Mouse (Mus musculus) CD4-positive, CD25-positive, alpha-beta regulatory T cell, adult 4 months (primary cell): ENCODE results near the gene Ddx31. TPM values are rescaled to one million over a fixed set of nuclear protein-coding genes. Genes with fewer than 3 reads are reported as not detected.

Source experiments
- ATAC-seq: one replicate; pipeline ENCODE4 v1.8.0; 2017
- polyA plus RNA-seq, 2 experiments: library from polyadenylated mRNA; unstranded; fragments of 100-300 nt; shearing (Covaris generic); gene quantifications; one replicate each; pipeline ENCODE4 v1.2.1; 2017

The Ddx31 gene
- 10 to 100 TPM; 15.3 to 15.9 TPM for polyA plus RNA-seq

- ATAC-seq: peak; percentile 92
Observed at GRCm38 (mm10) chr2:28840222-28840951, at the start of gene Ddx31, which contains the start of gene Gtf3c4. Gene Ddx31 (plus strand): TSS chr2:28840406. Gene Gtf3c4 (minus strand): TSS chr2:28840360.

- ATAC-seq: no peak
Observed at GRCm38 (mm10) chr2:28792931-28793610, 47.1 kb upstream of the Ddx31 start.

DNA sequence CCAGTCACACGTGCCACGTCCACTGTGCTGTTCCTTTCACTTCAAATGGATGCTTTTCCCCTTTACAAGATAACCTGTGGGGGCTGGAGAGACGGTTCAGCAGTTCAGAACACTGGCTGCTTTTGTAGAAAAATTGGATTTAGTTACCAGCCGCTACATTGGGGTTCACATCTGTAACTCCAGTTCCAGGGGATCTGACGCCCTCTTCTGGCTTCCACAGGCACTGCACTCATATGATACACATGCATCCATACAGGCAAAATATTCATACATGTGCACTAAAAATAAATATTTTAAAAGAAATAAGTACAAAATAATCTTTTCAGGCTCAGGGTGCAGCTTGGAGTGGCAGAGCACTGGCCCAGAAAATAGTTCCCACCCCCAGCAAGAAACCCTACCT lies 45.6 kb upstream of the Ddx31 start:
- ATAC-seq: no peak

DNA sequence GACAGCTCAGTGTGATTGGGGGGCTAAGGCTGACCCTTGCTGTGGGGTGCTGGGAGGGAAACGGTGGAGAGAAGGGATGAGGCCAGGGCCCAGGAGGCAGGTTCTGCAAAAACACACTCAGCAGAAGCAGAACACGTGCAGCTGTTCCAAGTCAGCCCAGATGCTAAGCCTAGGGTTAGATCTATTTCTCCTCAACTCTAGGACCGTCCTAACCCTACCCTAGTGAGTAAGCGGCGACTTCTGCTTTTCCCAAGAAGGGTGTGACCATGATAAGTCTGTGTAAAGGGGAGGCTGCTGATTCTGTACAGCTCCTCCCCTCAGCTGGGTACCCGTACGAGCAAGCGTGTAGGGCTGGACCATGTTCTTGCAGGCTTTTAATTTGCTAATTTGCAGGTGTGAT lies 43.9 kb upstream of the Ddx31 start:
- no peak for ATAC-seq

- no peak for ATAC-seq
Observed at GRCm38 (mm10) chr2:28797490-28798106, 42.6 kb upstream of the Ddx31 start.

GRCm38 (mm10) chr2:28798390-28798789 lies 41.8 kb upstream of the Ddx31 start:
- ATAC-seq: no peak

DNA sequence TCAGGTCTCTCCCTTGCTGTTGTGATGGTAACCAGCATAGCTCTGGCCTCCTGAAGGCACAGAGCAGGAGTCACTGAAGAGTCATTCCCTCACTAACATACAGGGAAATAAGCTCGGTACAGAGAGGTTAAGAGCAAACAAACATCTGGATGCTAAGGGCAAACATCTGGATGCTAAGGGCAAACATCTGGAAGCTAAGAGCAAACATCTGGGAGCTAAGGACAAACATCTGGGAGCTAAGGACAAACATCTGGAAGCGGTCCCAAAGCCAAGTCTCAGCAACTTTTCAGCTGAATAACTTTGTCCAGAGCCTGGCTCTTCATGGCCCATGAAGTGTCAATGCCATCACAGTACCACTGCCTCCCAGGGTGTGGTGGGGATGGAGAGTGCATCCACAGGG lies 40.6 kb upstream of the Ddx31 start:
- no peak for ATAC-seq

DNA sequence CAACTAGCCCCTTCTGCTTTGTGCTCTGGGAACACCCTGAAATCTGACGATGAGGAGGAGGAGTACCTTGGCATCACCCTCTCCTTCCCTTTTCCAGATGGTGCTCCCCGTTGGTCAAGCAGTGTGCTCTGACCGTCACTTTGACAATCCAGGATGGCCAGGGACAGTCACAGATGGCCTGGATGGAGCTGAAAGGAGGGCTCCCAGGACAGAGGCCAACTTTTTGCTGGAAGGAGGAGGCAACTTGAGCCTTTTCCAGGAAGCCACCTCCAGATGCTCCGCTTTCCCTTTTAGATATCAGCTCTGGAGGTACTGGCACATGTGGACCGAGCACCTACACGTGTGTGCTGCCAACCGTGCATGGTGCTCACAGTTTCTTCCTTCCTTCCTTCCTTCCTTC lies 36.8 kb upstream of the Ddx31 start:
- ATAC-seq: no peak

- ATAC-seq: no peak
Observed at GRCm38 (mm10) chr2:28808841-28809240, 31.4 kb upstream of the Ddx31 start.

GRCm38 (mm10) chr2:28810260-28811013 lies 29.8 kb upstream of the Ddx31 start:
- no peak for ATAC-seq

GRCm38 (mm10) chr2:28818866-28819265 lies 21.3 kb upstream of the Ddx31 start:
- ATAC-seq: no peak

- no peak for ATAC-seq
Observed at GRCm38 (mm10) chr2:28829265-28829664, 10.9 kb upstream of the Ddx31 start.

DNA sequence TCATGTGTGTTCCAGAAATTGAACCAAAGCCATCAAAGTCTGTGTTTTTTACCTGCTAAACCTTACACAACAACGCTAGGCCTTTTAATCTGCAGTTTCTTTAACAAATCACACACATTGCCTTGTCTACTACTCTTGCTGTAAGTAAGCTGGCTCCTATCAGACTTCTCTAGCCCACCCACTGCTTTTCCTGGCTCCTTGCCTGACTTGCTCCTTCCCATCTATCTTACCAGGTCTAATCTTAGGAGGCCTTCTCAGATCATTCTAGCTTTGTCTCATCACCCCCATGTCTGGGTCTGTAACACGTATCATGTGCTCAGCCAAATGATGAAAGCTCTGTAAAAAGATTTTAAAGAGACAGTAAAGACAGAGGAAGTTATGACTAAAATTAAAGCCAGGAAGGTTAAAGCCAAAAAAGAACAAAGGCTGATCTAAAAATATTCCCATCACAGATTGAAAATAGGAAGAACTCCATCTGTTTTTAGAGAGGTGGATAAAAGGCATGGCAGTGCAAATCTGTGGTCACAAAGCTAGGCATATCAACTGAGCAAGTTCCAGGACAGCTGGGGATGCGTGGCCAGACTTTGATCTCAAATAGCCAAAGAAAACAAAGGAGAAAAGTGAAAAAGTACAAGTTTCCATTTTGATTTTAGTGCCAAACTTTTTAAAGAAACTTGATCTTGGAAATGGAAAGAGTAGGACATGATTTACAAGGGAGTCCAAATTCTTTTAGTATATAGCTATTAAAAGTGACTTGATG lies 3.8 kb upstream of the Ddx31 start:
- no peak for ATAC-seq

DNA sequence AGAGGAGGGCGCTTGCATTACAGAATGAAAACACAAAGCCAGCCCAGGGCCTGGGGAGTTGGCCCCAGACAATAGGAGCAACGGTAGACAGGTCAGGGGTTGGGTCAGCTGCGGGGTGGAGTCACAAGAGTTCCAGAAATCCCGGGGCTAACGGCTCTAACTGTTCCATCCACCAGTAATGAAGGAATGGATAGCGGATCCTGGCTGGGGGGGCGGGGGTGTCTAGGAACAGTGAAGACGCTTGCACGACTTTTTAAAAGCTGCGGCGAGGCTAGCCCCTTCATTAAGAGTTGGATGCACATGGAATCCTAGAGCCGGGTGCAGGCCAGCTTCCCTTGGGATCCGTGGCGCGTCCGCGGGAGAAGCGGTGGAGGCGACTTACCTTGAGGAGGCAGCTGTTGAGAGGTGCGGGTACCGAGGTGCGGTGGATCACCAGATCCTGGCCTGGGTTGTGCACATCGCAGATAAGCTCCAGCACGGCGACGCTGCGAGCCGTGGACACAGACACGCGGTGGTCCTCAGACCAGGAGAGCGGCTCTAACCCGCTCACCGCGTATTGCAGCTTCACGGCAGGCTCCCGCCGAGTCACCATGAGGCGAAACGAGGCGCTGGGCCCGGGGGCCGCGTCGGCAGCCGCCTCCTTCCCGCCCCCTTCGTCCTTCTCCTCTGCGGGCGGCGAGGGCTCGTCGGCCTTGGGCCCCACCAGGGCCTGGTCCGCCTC lies 545 bp upstream of the Ddx31 start:
- peak; percentile 38 for ATAC-seq

- ATAC-seq: no peak
Observed at GRCm38 (mm10) chr2:28842042-28842441, 1.8 kb downstream of the Ddx31 start.

DNA sequence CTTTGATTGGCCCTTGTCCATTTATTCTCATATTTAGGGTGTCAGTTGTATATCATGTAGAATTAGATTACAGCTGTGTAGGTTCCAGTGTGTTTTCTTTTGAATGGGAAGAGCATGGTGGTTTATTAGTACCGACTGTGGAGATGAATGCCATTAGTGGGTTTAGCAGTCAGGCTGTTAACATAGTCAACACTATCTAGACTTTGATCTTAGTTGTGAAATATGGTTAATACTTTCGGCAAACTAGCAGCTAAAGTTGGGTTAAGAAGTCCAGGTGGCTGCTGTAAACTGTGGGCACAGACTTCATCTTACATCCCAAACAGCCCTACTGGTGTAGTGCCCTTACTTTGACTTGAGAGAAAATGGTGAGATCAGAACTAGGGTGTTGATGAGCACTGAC lies 8.7 kb downstream of the Ddx31 start:
- ATAC-seq: no peak

DNA sequence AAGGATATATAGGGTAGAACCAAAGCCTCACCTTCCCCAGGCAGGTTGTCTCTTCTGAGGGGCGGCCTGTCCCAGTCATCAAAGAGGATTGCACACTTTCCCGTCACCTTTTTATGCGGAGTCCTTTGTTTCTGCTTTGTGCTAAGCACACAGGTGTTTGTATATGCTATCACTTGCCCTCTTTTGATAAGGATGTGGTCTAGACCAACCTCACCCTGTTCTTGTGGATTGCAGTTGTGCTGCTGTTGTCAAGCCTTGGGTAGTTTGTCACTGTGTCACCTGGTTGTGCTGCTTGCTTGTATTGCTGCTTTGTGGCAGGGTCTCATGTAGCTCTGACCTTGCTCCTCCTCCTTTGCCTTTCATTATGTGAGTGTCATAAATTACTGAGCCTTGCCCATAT lies 12.4 kb downstream of the Ddx31 start:
- ATAC-seq: no peak

- no peak for ATAC-seq
Observed at GRCm38 (mm10) chr2:28855773-28856172, 15.6 kb downstream of the Ddx31 start.

DNA sequence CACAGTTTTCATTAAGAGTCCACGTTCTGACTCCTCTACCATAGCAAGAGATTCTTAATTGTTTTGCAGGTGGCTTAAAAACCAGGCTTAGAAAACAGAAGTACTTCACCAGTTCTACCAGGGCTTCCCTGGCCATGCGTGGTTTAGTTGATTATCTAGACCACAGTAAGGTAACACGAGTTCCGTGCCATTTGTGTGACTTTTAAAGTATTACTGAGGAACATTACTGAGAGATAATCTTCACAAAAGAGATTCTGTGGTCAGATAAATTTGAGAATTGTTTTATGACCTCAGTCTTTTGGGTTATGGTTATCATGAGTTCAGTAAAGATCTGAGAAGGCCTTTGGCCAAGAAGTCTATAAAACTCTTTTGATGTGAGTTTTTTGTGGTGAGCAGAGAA lies 19.1 kb downstream of the Ddx31 start:
- ATAC-seq: no peak

GRCm38 (mm10) chr2:28860678-28861423 lies 20.6 kb downstream of the Ddx31 start:
- no peak for ATAC-seq

DNA sequence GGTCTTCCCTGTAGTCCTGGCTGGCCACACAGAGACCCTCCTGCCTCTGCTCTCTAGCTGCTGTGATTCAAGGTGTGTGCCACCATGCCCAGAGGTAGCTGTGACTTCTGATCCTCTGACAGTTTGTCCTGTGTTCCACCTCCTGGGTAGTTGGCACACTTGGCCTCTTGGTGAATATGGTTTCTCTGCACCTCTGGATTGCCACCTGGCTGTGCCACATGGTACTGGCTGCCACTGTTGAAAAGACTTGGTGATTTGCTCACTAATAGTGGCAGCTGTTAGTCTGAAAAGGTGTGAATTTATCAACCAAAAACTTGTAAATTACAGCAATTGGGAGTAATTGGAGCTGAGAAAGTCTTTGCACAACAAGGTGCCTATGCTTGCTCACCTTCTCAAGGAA lies 23.7 kb downstream of the Ddx31 start:
- ATAC-seq: no peak
